In genomic region chr3:108689446-108689845, GRCm38 (mm10) we compare ENCODE assay signal across 1 mouse cellular context.
TF ChIP-seq lines count a peak whose summit lies in the region.

No protein-coding gene starts in this region.

TF ChIP-seq in myocyte, 11 proteins besides CTCF, POLR2A, EP300 and RAD21:
- TF ChIP-seq SRF (IDR thresholded peaks at IDR 0.05; ENCODE audit: control insufficient read depth, insufficient read length, low read depth) (no peak), TCF12 (IDR thresholded peaks at IDR 0.05; ENCODE audit: insufficient read depth, poor library complexity, severe bottlenecking) (no peak), CEBPB (IDR thresholded peaks at IDR 0.05; ENCODE audit: insufficient read depth, poor library complexity, severe bottlenecking) (no peak), MYOD1 (IDR thresholded peaks at IDR 0.05; ENCODE audit: control insufficient read depth in 1 of 3, insufficient read length in 2 of 3, low read depth in 2 of 3) (no peak), POLR2AphosphoS2 (IDR thresholded peaks at IDR 0.05; ENCODE audit: insufficient read length, low read depth) (no peak), MAX (IDR thresholded peaks at IDR 0.05; ENCODE audit: low read depth) (no peak), REST (IDR thresholded peaks at IDR 0.05; ENCODE audit: insufficient read depth, insufficient read length) (no peak), USF1 (IDR thresholded peaks at IDR 0.05; ENCODE audit: low read depth) (no peak), TCF3 (IDR thresholded peaks at IDR 0.05; ENCODE audit: insufficient read length, low read depth) (no peak), E2F4 (IDR thresholded peaks at IDR 0.05; ENCODE audit: insufficient read depth) (no peak), MYOG (IDR thresholded peaks at IDR 0.05; ENCODE audit: control insufficient read depth in 1 of 3, insufficient read depth in 1 of 3, insufficient read length in 2 of 3, low read depth in 2 of 3) (no peak)
